Mouse (Mus musculus) left cerebral cortex, postnatal 25 days (tissue): Measurements from ENCODE around the gene Gabrr2. TPM values are rescaled to one million over a fixed set of nuclear protein-coding genes. Genes with fewer than 3 reads are reported as not detected.
A peak's percentile ranks its signal among the peaks of the same experiment; 100 is the strongest.

Source experiments
- DNase-seq, 2 experiments: peaks; one replicate each; pipeline ENCODE4 v3.0.0; 2022; ENCODE audit warnings: low spot score in 2 of 2, mixed read lengths in 1 of 2
- intact Hi-C: fragments of 180-260 bp; cut with DNase I; formaldehyde crosslinking; loops from one replicate; pipeline ENCODE4 v1.15.1; 2025
- total RNA-seq, 2 experiments: library from RNA; stranded (reverse); gene quantifications; 2 replicates each; pipeline ENCODE4 v1.2.3; 2021

The Gabrr2 gene
- total RNA-seq: under 1 TPM; 0.25 to 0.41 TPM

DNA sequence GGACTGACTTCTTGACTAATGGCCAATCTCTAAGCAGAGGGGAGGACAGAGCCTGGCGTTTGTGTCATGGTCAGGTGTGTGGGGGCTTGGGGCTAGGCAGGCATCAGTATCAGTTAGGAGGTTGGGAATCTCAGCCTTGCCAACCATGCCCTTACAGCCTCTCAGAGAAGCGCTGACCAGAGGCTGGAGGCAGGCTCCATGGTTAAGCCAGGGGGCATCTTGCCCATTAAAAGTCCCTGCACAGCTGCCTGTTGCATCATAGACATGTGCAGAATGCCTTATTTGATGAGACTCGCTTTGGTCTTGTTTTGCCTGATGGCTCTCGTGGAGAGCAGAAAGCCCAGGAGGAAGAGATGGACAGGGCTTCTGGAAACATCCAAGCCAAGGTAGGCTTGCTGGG lies at the start of gene Gabrr2:
Gene Gabrr2, plus strand, starts transcription at position 19 of the 400 bp plus-strand sequence.
- intact Hi-C loops: no loop called here
- DNase-seq: no peak

DNA sequence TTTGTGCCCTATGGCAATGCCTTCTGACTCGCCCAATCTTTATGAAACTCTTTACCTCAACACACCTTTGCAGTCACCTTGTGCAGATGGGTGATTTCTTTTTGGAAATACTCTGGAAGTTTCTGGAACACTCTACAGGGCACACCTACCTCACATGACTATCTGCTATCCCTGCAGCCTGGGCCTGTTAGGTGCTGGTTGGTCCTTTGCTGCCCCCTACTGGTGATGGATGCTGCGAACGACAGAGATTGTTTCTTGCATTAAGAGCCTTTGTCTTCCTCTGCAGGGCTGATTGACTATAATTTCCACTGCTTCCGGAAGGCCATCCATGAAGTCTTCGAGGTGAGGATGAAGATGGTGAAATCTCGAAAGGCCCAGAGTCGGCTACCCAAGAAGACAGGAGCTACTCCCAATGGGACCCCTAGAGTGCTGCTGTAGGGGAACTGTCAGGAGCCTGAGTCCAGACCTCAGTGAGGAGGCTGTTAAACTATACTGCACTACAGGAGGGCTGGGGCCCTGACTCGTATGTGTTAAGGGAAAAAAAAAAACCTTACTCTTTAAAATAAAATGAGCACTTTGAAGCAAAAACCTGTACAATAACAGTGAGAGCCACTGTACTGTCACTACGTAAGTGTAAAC lies 44.3 kb upstream of the Gabrr2 start:
- intact Hi-C loops: loop anchor here (5.0 kb wide), 2 partner anchors 66 to 271 kb away; partner anchors contain the start of gene Ankrd6
- peak; percentile 90 to 93 for DNase-seq

- DNase-seq: no peak
- intact Hi-C loops: no loop called here
These were observed 38.4 kb upstream of the Gabrr2 start for GRCm38 (mm10) chr4:33024420-33024819.

GRCm38 (mm10) chr4:33029104-33029503 lies 33.7 kb upstream of the Gabrr2 start:
- no peak for DNase-seq
- intact Hi-C loops: no loop called here

DNA sequence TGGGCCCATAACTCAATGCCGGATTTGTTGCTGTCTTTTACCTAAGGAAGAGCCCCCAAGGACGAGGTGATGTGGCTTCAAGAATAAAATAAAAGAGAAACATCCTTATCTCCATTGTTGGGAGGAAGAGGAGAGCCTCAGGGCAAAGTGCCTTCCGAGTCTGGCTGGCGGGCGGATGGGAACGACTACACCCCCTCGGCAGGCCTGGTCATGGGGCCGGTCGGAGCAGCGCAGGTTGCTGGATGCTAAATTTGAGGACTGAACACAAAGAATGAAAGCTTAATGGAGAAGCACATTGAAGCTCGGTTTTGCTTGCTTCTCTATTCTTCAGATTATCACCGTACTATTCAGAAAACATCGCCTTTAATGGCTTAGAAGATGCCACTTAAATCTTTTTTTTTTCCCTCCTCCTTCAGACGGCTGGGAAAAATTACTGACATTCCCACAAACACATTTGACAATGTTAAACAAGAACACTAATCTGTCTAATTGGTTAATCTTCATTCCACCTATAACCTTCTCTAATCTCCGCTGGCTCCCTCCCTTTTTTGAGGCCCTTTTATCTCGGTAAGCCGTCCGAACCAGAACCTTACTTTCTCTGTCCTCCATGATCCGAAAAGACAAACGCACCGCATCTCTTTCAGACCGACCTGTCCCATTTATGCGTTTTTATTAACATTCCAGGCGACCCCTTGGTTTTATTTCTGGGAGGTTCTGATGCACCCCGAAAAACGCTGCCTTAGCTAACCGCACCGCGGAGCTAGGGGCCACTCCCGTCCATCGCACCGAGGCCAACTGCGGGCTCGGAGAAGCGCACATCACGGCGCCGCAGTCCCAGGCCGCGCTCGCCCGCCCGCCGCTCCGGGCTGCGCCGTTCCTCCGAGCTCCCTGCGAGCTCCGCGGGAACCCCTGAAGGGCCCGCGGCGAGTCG lies 32.3 kb upstream of the Gabrr2 start:
- intact Hi-C loops: loop anchor here (2.0 to 10.0 kb wide), 5 partner anchors 87 to 413 kb away; partner anchors contain the start of genes Casp8ap2, Pm20d2 and Pnrc1
- peak in 1 of 2 experiments; percentile 21 for DNase-seq

DNA sequence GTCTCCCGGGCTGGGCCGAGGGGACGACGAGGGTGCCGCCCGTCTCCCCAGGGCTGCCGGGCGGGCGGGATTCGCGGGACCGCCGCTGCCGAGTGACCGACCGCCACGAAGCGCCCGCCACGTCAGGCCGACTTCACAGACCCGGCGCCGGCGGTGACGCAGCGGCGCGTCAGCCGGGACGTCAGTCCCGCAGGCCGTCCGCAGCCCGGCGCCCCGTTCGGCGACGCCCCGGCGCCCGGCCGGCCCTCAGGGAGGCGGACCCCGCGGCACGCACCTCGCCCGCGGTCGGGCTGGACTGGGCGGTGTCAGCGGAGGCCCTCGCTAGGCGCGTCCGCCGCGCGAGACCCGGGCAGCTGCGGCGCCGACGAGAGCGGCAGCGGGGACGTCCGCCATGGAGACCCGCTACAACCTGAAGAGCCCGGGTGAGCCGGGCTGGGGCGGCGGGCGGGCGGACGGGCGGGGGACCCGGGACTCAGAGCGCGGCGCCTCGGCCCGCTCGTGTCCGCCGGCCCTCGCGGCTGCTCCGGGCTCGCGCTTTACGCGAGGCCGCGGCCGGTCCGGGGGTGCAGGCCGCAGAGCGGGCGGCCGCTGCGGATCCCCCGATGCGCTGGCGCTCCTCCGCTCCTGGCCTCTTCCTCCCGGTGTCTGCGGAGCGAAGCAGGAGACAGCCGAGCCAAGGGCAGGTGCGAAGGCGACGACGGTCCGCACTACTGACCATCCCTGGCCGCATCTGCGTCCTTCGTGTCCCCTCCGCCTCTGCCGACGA lies 31.4 kb upstream of the Gabrr2 start, which contains the start of gene Ube2j1:
Gene Ube2j1, plus strand, starts transcription at position 222 of the 766 bp plus-strand sequence.
- DNase-seq: peak; percentile 91 to 93
- intact Hi-C loops: loop anchor here (2.0 to 10.0 kb wide), 5 partner anchors 86 to 414 kb away; partner anchors contain the start of genes Casp8ap2, Pm20d2 and Pnrc1

DNA sequence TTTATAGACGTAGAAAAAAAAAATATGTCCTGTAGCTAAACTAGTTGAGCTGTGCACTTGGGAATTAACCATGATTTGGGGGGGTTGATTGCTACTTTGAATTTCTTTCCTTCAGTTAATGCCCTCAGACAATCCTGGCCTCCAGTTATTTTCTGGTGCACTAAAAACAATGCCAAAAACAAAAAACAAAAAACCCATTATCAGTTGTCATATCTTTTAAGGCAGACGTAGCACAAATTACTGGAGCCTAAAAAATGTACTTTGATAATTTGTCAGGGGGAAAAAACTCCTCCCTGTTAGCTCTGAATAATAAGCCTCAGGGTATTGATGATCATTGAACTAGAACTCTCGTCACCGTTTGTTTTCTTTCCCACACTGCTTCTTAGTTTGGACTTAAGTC lies 30.8 kb upstream of the Gabrr2 start:
- no peak for DNase-seq
- intact Hi-C loops: loop anchor here (5.0 to 10.0 kb wide), 4 partner anchors 85 to 415 kb away; partner anchors contain the start of genes Casp8ap2, Pm20d2 and Pnrc1

- intact Hi-C loops: loop anchor here (5.0 to 10.0 kb wide), 4 partner anchors 84 to 416 kb away; partner anchors contain the start of genes Casp8ap2, Pm20d2 and Pnrc1
- no peak for DNase-seq
These were observed 29.3 kb upstream of the Gabrr2 start for GRCm38 (mm10) chr4:33033515-33033914.

DNA sequence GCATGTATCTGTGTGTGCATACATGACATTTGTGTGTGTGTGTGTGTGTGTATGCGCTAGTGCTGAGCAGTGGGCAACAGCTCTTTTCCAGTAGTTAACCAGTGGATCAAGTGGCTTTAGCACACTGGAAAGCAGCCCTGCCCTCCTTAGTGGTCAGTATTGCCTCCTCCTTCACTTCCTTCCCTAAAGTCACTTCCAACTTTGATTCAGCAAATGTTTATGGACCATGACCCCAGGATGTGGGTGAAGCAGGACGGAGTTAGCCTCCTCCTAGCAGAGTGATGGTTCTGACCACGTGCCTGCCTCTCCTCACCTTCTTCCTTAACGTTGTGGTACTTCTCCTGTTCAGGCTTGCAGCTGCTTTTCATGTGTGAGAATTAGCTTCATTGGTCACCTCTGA lies 23.0 kb upstream of the Gabrr2 start:
- no peak for DNase-seq
- intact Hi-C loops: loop anchor here (10.0 kb wide), 1 partner anchor 255 kb away; the partner anchor contains the start of gene Pnrc1

DNA sequence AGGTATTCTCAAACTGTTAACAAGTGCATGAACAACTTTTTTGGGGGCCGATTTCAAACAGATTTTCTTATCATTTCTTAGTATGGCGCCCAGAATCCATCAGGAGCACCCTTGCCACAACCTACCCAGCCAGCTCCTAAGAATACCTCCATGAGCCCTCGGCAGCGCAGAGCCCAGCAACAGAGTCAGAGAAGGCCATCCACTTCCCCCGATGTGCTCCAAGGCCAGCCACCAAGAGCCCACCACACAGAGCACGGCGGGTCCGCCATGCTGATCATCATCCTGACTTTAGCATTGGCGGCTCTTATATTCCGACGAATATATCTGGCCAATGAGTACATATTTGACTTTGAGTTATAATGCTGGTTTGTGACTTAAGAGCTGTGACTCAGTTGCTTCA lies 13.2 kb upstream of the Gabrr2 start:
- intact Hi-C loops: no loop called here
- DNase-seq: no peak

DNA sequence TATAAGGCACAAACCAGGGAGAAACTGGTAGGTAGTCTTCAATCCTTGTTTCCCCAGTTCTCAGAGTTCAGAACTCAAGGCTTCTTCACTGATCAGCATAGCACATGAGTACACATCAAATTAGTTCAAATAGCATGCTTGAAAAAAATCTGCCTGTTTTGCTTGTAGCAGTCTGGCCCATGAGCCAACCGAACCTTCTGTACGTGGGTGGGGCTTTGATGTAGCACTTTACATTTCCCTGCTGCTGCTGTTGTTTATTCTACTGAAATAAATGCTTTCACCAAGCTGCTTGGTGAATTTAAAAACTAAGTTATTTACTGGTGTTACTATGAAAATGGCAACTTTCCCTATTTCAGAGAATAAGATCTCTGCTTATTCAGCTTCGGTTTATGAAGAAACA lies 10.7 kb upstream of the Gabrr2 start:
- DNase-seq: peak; percentile 27 to 41
- intact Hi-C loops: no loop called here

- no peak for DNase-seq
- intact Hi-C loops: no loop called here
These were observed 10.1 kb upstream of the Gabrr2 start for GRCm38 (mm10) chr4:33052650-33053049.

- DNase-seq: no peak
These were observed 8.4 kb upstream of the Gabrr2 start for GRCm38 (mm10) chr4:33054426-33054825.

DNA sequence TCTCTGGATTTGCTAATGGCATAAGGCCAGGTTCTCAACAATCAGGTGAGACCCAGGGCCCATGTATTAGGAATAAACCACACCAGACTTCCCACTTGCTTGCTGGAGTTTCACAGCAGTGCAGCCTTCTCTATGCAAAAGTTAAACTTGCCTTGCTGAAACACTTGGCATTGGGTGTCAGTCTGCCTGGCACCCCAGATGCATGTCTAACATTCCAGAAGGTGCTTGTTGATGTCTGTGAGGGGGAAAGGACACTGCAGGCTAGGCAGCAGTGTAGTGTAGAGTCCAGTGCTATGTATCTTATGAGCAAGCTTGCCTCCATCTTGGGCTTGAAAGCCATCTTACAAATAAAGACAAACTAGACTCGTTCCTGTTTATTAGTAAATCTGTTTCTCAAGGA lies 6.5 kb upstream of the Gabrr2 start:
- intact Hi-C loops: no loop called here
- no peak for DNase-seq

More at GRCm38 (mm10) chr4:33054426-33054825, 8.4 kb upstream of the Gabrr2 start:
- intact Hi-C loops: no loop called here

- DNase-seq: peak in 1 of 2 experiments; percentile 75
- intact Hi-C loops: no loop called here
These were observed 4.7 kb upstream of the Gabrr2 start for GRCm38 (mm10) chr4:33057890-33058687.

DNA sequence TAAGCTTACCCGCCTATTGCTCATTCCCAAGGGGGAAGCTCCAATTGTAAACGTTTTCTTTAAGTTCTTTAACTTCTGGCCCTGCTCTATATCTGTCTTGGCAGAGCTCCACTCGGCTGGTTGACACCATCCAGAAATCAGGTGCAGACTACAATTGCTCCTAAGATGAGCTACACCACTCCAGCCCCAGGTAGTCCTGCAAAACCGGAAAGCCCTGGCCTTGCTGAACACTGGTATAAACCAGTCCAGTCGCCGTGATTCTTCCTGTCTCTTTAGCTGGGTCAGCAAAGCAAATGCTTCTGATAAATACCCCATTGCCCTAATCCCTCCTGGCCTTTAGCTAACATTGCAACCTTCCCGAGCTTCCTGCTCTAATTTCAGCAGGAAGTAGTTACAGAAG lies 1.6 kb upstream of the Gabrr2 start:
- no peak for DNase-seq
- intact Hi-C loops: no loop called here

- intact Hi-C loops: no loop called here
- DNase-seq: no peak
These were observed 2.2 kb downstream of the Gabrr2 start for GRCm38 (mm10) chr4:33064986-33065385.

DNA sequence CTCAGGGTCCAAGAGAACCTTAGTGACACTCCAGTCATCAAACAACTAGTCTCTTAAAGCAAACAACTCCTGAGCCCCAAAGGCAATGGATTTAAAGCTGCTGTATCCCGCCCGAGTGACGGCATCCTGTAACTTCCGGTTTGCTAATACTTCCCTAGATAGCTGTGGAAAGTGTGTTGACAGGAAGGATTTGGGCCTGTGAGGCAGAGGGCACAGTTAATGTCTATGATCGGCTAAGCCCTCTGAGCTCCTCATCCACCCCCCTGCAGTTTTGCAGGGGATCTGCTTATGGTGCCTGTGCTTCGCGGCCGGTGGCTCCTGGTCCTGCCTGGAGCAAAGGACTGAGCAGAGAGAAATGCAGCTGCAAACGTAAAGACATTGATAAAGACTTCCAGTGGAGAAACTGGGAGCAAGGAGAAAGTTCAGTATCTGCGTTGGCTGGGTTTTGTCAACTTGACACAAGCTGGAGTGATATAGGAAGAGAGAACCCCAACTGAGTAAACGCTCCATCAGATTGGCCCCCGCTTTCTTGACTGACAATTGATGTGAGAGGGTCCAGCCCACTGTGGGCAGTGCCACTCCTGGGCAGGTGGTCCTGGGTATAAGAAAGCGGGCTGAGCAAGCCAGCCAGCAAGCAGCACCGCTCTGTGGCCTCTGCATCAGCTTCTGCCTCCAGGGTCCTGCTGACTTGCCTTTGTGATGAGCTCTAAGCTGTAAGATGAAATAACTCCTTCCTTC lies 3.6 kb downstream of the Gabrr2 start:
- intact Hi-C loops: no loop called here
- DNase-seq: no peak
